Mouse (Mus musculus): ENCODE measurements around the gene Txnrd2.

The Txnrd2 gene

DNA sequence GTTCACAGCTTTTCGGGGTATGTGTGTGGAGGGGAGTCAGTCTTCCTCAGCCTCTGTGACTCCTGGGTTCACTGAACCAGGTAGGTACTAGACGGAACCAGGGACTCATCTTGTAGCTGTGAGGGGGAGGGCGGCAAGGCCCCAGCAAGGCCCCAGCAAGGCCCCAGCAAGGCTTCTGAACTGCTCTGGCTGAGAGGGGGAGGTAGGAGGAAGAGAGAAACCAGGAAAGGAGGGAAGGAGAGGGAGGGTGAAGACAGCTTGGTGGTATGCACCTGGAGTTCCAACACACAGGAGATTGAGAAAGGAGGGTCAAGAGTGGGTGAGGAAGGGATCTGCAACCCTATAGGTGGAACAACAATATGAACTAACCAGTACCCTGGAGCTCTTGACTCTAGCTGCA, 9.3 kb upstream of the Txnrd2 start:
- no peak for DNase-seq (ENCODE audit: low read depth in 2 of 2, low spot score in 2 of 2)

DNA sequence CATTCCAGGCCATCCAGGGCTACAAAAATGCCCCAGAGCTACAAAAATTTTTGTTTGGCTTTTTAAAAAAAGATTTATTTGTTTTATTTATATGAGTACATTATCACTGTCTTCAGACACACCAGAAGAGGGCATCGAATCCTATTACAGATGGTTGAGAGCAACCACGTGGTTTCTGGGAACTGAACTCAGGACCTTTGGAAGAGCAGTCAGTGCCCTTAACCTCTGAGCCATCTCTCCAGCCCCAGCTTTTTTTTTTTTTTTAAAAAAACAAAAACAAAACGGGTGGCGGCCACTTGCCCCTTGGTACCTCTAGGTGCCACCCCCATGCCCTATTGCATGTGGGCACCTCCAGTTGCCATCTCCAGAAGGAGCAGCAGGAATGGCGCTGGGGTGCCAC, 8.7 kb upstream of the Txnrd2 start:
- no peak for DNase-seq (ENCODE audit: low read depth in 2 of 2, low spot score in 2 of 2)

DNA sequence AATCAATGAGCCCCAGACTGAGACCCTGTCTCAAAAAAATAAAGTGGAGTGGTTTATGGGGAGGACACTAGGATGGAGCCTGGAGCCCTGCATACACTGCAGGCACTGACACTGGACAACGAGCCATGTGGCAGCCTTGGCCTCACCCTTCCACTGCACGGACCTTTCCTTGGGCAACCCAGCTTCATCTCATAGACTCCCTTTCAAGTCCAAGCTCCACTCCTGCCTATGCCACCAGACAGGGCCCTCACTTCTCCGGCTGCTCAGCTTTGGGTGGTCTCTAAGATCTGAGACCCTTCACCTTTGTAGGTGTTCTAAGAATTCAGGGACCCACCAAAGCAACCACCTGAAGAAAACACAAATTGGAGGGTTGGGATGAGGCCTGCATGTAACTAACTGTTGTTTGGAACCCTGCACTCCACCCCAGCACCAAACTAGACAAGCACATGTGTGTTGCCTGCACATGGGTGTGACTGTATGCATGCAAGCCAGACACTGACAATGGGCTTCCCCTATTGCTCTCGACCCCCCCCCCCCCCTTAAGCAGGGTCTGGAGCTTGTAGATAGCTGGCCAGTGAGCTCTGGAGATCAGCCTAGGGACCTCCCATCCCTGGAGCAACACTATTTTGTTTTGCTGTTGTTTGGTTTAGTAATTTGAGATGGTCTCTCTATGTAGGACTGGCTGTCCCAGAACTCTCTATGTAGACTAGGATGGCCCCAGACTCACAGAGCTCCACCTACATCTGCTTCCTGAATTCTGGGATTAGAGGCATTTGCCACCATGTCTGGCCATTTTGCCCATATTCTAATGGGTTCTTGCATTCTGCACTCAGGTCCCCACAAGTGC, 7.2 kb upstream of the Txnrd2 start:
- DNase-seq (ENCODE audit: low read depth in 2 of 2, low spot score in 2 of 2): no peak

- no peak for DNase-seq (ENCODE audit: low read depth in 2 of 2, low spot score in 2 of 2)
These were observed 6.6 kb upstream of the Txnrd2 start for GRCm38 (mm10) chr16:18419603-18420026.

GRCm38 (mm10) chr16:18420571-18420970, 5.6 kb upstream of the Txnrd2 start:
- DNase-seq (ENCODE audit: low read depth in 2 of 2, low spot score in 2 of 2): no peak

GRCm38 (mm10) chr16:18423203-18423914, 2.8 kb upstream of the Txnrd2 start:
- DNase-seq (ENCODE audit: low read depth in 2 of 2, low spot score in 2 of 2): no peak

- no peak for DNase-seq (ENCODE audit: low read depth in 2 of 2, low spot score in 2 of 2)
These were observed 2.3 kb upstream of the Txnrd2 start for GRCm38 (mm10) chr16:18423915-18424265.

DNA sequence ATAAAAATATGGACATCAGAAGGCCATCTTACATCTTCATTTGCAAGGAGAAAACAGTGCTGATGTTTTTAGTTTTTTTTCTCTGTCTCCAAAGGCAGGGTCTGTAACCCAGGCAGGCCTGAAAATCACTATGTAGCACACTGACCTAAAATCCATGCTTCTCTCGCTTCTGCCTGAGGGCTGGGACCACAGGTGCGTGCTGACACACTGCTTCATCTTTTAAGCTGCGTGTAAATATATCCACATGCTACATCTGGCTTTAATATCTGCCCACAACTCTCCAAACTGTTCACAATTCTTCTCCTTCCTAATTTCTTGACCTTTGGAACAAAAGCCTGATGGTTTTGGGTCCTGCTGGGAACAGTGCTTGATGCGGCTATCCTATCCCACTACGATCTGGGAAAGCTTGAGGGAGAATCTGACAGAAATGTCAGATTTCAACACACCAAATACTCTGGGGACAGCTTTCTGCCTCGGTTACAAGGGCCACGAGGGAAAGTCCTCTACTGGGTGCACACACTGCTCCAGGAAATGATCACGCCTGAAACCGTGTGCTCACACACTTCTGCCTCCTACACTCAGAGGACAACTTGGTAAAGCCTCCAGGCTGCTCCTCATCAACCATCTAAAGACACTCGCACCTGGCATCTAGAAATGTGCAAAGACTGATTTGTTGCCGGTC, 1.7 kb upstream of the Txnrd2 start:
- DNase-seq (ENCODE audit: low read depth in 2 of 2, low spot score in 2 of 2): no peak

GRCm38 (mm10) chr16:18425475-18426214, 539 bp upstream of the Txnrd2 start:
- no peak for DNase-seq (ENCODE audit: low read depth in 2 of 2, low spot score in 2 of 2)

GRCm38 (mm10) chr16:18426802-18427280, 657 bp downstream of the Txnrd2 start, which contains the start of gene Comt:
Gene Comt, minus strand, starts transcription at chr16:18426852.
- DNase-seq (ENCODE audit: low read depth in 2 of 2, low spot score in 2 of 2): no peak

GRCm38 (mm10) chr16:18428011-18428515, 1.9 kb downstream of the Txnrd2 start:
- DNase-seq (ENCODE audit: low read depth in 2 of 2, low spot score in 2 of 2): no peak

- no peak for DNase-seq (ENCODE audit: low read depth in 2 of 2, low spot score in 2 of 2)
These were observed 2.4 kb downstream of the Txnrd2 start for GRCm38 (mm10) chr16:18428516-18429042.

- no peak for DNase-seq (ENCODE audit: low read depth in 2 of 2, low spot score in 2 of 2)
These were observed 3.5 kb downstream of the Txnrd2 start for GRCm38 (mm10) chr16:18429641-18430040.

DNA sequence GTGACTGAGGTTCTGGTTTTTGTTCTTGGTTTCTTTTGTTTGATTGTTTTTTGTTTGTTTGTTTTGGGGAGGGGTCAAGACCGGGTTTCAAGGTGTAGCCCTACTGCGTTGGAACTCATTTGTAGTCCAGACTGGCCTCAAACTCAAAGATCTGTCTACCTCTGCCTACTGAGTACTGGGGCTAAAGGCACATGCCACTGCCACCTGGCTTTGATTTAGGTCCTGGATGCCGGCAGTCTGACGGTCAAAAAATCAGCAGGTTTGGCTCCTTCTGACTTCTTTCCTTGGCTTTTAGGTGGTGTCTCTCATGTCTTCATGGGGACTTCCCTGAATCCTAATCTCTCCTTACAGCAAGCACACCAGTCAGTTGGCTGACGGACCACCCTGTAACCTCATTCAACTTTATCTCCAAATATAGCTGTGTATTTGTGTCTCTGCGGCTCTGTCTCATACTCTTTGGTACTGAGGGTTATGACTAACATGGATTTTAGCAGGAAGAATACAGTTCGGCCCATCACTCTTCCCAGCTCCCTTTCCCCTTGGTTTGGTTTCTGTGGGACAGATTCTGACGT, 4.5 kb downstream of the Txnrd2 start:
- DNase-seq (ENCODE audit: low read depth in 2 of 2, low spot score in 2 of 2): no peak

DNA sequence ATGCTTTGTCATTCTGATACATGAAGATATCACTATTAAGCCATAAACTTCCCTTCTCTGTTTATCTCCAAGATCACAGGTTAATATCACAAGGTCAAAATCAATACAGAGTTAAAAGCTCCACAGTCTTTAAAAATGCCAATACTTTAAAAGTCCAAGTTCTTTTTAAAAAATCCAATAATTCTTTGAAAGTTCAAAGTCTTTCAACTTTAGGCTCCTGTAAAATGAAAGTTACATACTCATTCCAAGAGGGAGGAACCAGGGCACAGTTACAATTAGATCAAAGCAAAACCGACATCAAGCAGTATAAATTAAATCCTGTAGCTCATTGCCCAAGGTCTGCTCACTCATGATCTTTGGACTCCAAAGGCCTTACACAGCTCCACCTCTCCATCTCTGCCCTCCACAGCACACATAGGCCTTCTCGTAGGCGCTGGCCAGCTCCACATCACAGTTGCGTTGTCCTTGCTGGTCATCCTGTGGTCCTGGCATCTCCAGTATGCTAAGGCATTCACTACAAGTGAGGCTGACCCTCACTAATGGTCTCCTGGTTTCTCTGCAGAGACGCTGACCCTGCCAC, 7.2 kb downstream of the Txnrd2 start:
- DNase-seq (ENCODE audit: low read depth in 2 of 2, low spot score in 2 of 2): no peak

DNA sequence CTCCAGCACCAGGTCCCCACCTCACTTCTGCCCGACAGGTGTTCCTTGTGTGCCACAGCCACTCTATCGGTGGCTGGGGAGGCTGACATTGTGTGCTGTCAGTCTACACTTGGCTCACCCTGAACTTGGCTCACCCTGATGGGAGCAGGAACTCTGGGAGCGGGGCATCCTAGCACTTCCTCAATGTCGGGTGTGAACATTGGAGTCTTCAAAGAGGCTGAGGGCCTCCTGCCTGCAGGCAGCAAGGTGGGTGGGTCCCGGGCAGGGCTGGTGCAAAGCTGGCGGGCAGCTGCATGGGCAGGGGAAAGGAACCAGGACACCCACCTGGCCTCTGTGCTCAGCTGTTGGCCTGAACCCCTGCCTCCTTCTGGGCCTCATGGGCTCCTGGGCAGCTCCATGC, 9.9 kb downstream of the Txnrd2 start:
- no peak for DNase-seq (ENCODE audit: low read depth in 2 of 2, low spot score in 2 of 2)

- peak; percentile 89 to 93 for DNase-seq (ENCODE audit: low read depth in 2 of 2, low spot score in 2 of 2)
These were observed 17.2 kb downstream of the Txnrd2 start for GRCm38 (mm10) chr16:18443385-18443841.

- no peak for DNase-seq (ENCODE audit: low read depth in 2 of 2, low spot score in 2 of 2)
These were observed 21.1 kb downstream of the Txnrd2 start for GRCm38 (mm10) chr16:18447243-18447642.

- no peak for DNase-seq (ENCODE audit: low read depth in 2 of 2, low spot score in 2 of 2)
These were observed 21.9 kb downstream of the Txnrd2 start for GRCm38 (mm10) chr16:18448104-18448503.

- no peak for DNase-seq (ENCODE audit: low read depth in 2 of 2, low spot score in 2 of 2)
These were observed 22.8 kb downstream of the Txnrd2 start for GRCm38 (mm10) chr16:18449005-18449404.

Data from CD8-positive naive resting alpha-beta T cell, adult 2 months (primary cell).